Mouse (Mus musculus): ENCODE measurements around the gene Mical3. TPM values are rescaled to one million over a fixed set of nuclear protein-coding genes. Genes with fewer than 3 reads are reported as not detected.

The Mical3 gene
- polyA plus RNA-seq, 1 experiment from 2014 or later: 20.0 TPM

- ATAC-seq (ENCODE audit: low FRiP score, low TSS enrichment): no peak
- Histone ChIP-seq H3K9ac (ENCODE audit: low read depth, low read length) (no peak overlapping the region), H3K27ac (ENCODE audit: low read depth, low read length) (no peak overlapping the region), H3K27me3 (ENCODE audit: control insufficient read depth, insufficient read depth, low read length) (no peaks in the 10 kb centered on the region), H3K4me1 (ENCODE audit: control insufficient read depth, insufficient read depth, low read length) (no peaks in the 10 kb centered on the region), H3K36me3 (ENCODE audit: control insufficient read depth, insufficient read depth, low read length) (no peaks in the 10 kb centered on the region; the same call in 1 of the 2 replicates), H3K4me2 (replicated peaks; ENCODE audit: low read depth, low read length) (no peak overlapping the region), H3K9me3 (ENCODE audit: control insufficient read depth, low read length) (no peaks in the 10 kb centered on the region), H3K4me3 (ENCODE audit: low read length) (no peak overlapping the region)
- 74% methylated on average over 10 of the region's 10 CpGs for WGBS
Measured at GRCm38 (mm10) chr6:120943551-120943950, 187.2 kb downstream of the Mical3 start.

GRCm38 (mm10) chr6:120943079-120943478, 187.7 kb downstream of the Mical3 start:
- WGBS: 70% methylated on average over 2 of the region's 2 CpGs
- no peak for ATAC-seq (ENCODE audit: low FRiP score, low TSS enrichment)
- no peaks in the 10 kb centered on the region for H3K4me1 ChIP-seq (ENCODE audit: control insufficient read depth, insufficient read depth, low read length)
- H3K27me3 ChIP-seq (ENCODE audit: control insufficient read depth, insufficient read depth, low read length): no peaks in the 10 kb centered on the region
- no peak overlapping the region for H3K4me2 ChIP-seq (replicated peaks; ENCODE audit: low read depth, low read length)
- no peak overlapping the region for H3K4me3 ChIP-seq (ENCODE audit: low read length)
- no peak overlapping the region for H3K9ac ChIP-seq (ENCODE audit: low read depth, low read length)
- H3K36me3 ChIP-seq (ENCODE audit: control insufficient read depth, insufficient read depth, low read length): no peaks in the 10 kb centered on the region; the same call in 1 of the 2 replicates
- no peaks in the 10 kb centered on the region for H3K9me3 ChIP-seq (ENCODE audit: control insufficient read depth, low read length)
- no peak overlapping the region for H3K27ac ChIP-seq (ENCODE audit: low read depth, low read length)

- Histone ChIP-seq H3K27ac (ENCODE audit: low read depth, low read length) (no peak overlapping the region), H3K9ac (ENCODE audit: low read depth, low read length) (no peak overlapping the region), H3K4me3 (ENCODE audit: low read length) (no peak overlapping the region), H3K9me3 (ENCODE audit: control insufficient read depth, low read length) (no peaks in the 10 kb centered on the region), H3K36me3 (ENCODE audit: control insufficient read depth, insufficient read depth, low read length) (no peaks in the 10 kb centered on the region; the same call in 1 of the 2 replicates), H3K27me3 (ENCODE audit: control insufficient read depth, insufficient read depth, low read length) (no peaks in the 10 kb centered on the region), H3K4me2 (replicated peaks; ENCODE audit: low read depth, low read length) (no peak overlapping the region), H3K4me1 (ENCODE audit: control insufficient read depth, insufficient read depth, low read length) (no peaks in the 10 kb centered on the region)
- WGBS: 95% methylated on average over 13 of the region's 13 CpGs
- no peak for ATAC-seq (ENCODE audit: low FRiP score, low TSS enrichment)
Measured at GRCm38 (mm10) chr6:120941575-120941974, 189.2 kb downstream of the Mical3 start.

GRCm38 (mm10) chr6:120941084-120941481, 189.7 kb downstream of the Mical3 start:
- H3K27me3 ChIP-seq (ENCODE audit: control insufficient read depth, insufficient read depth, low read length): no peaks in the 10 kb centered on the region
- no peaks in the 10 kb centered on the region; the same call in 1 of the 2 replicates for H3K36me3 ChIP-seq (ENCODE audit: control insufficient read depth, insufficient read depth, low read length)
- WGBS: 63% methylated on average over 7 of the region's 7 CpGs
- ATAC-seq (ENCODE audit: low FRiP score, low TSS enrichment): 0 out of 2 replicates have a peak, but pooled peaks have one; percentile 26
- no peak overlapping the region for H3K4me2 ChIP-seq (replicated peaks; ENCODE audit: low read depth, low read length)
- H3K4me3 ChIP-seq (ENCODE audit: low read length): no peak overlapping the region
- no peak overlapping the region for H3K9ac ChIP-seq (ENCODE audit: low read depth, low read length)
- no peaks in the 10 kb centered on the region for H3K4me1 ChIP-seq (ENCODE audit: control insufficient read depth, insufficient read depth, low read length)
- H3K27ac ChIP-seq (ENCODE audit: low read depth, low read length): no peak overlapping the region
- no peaks in the 10 kb centered on the region for H3K9me3 ChIP-seq (ENCODE audit: control insufficient read depth, low read length)

- H3K36me3 ChIP-seq (ENCODE audit: control insufficient read depth, insufficient read depth, low read length): no peaks in the 10 kb centered on the region; the same call in 1 of the 2 replicates
- no peak overlapping the region for H3K4me3 ChIP-seq (ENCODE audit: low read length)
- ATAC-seq (ENCODE audit: low FRiP score, low TSS enrichment): no peak
- no peaks in the 10 kb centered on the region for H3K9me3 ChIP-seq (ENCODE audit: control insufficient read depth, low read length)
- H3K27ac ChIP-seq (ENCODE audit: low read depth, low read length): no peak overlapping the region
- no peak overlapping the region for H3K9ac ChIP-seq (ENCODE audit: low read depth, low read length)
- H3K27me3 ChIP-seq (ENCODE audit: control insufficient read depth, insufficient read depth, low read length): no peaks in the 10 kb centered on the region
- H3K4me1 ChIP-seq (ENCODE audit: control insufficient read depth, insufficient read depth, low read length): no peaks in the 10 kb centered on the region
- no peak overlapping the region for H3K4me2 ChIP-seq (replicated peaks; ENCODE audit: low read depth, low read length)
- WGBS: 83% methylated on average over 7 of the region's 7 CpGs
Measured at GRCm38 (mm10) chr6:120940446-120941083, 190.2 kb downstream of the Mical3 start.

- Histone ChIP-seq H3K9me3 (ENCODE audit: control insufficient read depth, low read length) (no peaks in the 10 kb centered on the region), H3K36me3 (ENCODE audit: control insufficient read depth, insufficient read depth, low read length) (peaks cover 2% of the 10 kb centered on the region; the same call in 1 of the 2 replicates), H3K4me3 (ENCODE audit: low read length) (no peak overlapping the region), H3K27ac (ENCODE audit: low read depth, low read length) (no peak overlapping the region), H3K9ac (ENCODE audit: low read depth, low read length) (no peak overlapping the region), H3K27me3 (ENCODE audit: control insufficient read depth, insufficient read depth, low read length) (no peaks in the 10 kb centered on the region), H3K4me1 (ENCODE audit: control insufficient read depth, insufficient read depth, low read length) (no peaks in the 10 kb centered on the region), H3K4me2 (replicated peaks; ENCODE audit: low read depth, low read length) (no peak overlapping the region)
- WGBS: 87% methylated on average over 3 of the region's 3 CpGs
- ATAC-seq (ENCODE audit: low FRiP score, low TSS enrichment): no peak
Measured at GRCm38 (mm10) chr6:120939783-120940182, 191.0 kb downstream of the Mical3 start.

GRCm38 (mm10) chr6:120938763-120939450, 191.9 kb downstream of the Mical3 start:
- ATAC-seq (ENCODE audit: low FRiP score, low TSS enrichment): no peak
- no peak overlapping the region for H3K9ac ChIP-seq (ENCODE audit: low read depth, low read length)
- peaks cover 11% of the 10 kb centered on the region for H3K36me3 ChIP-seq (ENCODE audit: control insufficient read depth, insufficient read depth, low read length)
- H3K27me3 ChIP-seq (ENCODE audit: control insufficient read depth, insufficient read depth, low read length): no peaks in the 10 kb centered on the region
- H3K4me1 ChIP-seq (ENCODE audit: control insufficient read depth, insufficient read depth, low read length): no peaks in the 10 kb centered on the region
- H3K4me3 ChIP-seq (ENCODE audit: low read length): no peak overlapping the region
- H3K9me3 ChIP-seq (ENCODE audit: control insufficient read depth, low read length): no peaks in the 10 kb centered on the region
- no peak overlapping the region for H3K27ac ChIP-seq (ENCODE audit: low read depth, low read length)
- 90% methylated on average over 12 of the region's 12 CpGs for WGBS
- H3K4me2 ChIP-seq (replicated peaks; ENCODE audit: low read depth, low read length): no peak overlapping the region

- Histone ChIP-seq H3K27ac (ENCODE audit: low read depth, low read length) (no peak overlapping the region), H3K9ac (ENCODE audit: low read depth, low read length) (no peak overlapping the region), H3K4me1 (ENCODE audit: control insufficient read depth, insufficient read depth, low read length) (no peaks in the 10 kb centered on the region), H3K36me3 (ENCODE audit: control insufficient read depth, insufficient read depth, low read length) (peaks cover 11% of the 10 kb centered on the region), H3K4me2 (replicated peaks; ENCODE audit: low read depth, low read length) (no peak overlapping the region), H3K4me3 (ENCODE audit: low read length) (no peak overlapping the region), H3K27me3 (ENCODE audit: control insufficient read depth, insufficient read depth, low read length) (no peaks in the 10 kb centered on the region), H3K9me3 (ENCODE audit: control insufficient read depth, low read length) (no peaks in the 10 kb centered on the region)
- WGBS: 79% methylated on average over 11 of the region's 11 CpGs
- no peak; the same call in 1 of the 2 replicates for ATAC-seq (ENCODE audit: low FRiP score, low TSS enrichment)
Measured at GRCm38 (mm10) chr6:120937999-120938608, 192.7 kb downstream of the Mical3 start.

- no peaks in the 10 kb centered on the region for H3K9me3 ChIP-seq (ENCODE audit: control insufficient read depth, low read length)
Measured at GRCm38 (mm10) chr6:120937104-120937617, 193.6 kb downstream of the Mical3 start.

More at GRCm38 (mm10) chr6:120937104-120937617, 193.6 kb downstream of the Mical3 start:
- H3K9ac ChIP-seq (ENCODE audit: low read depth, low read length): no peak overlapping the region
- no peak for ATAC-seq (ENCODE audit: low FRiP score, low TSS enrichment)
- H3K27me3 ChIP-seq (ENCODE audit: control insufficient read depth, insufficient read depth, low read length): no peaks in the 10 kb centered on the region
- no peak overlapping the region for H3K4me3 ChIP-seq (ENCODE audit: low read length)
- no peak overlapping the region for H3K4me2 ChIP-seq (replicated peaks; ENCODE audit: low read depth, low read length)
- peaks cover 19% of the 10 kb centered on the region for H3K36me3 ChIP-seq (ENCODE audit: control insufficient read depth, insufficient read depth, low read length)
- H3K27ac ChIP-seq (ENCODE audit: low read depth, low read length): no peak overlapping the region
- WGBS: 77% methylated on average over 16 of the region's 16 CpGs
- H3K4me1 ChIP-seq (ENCODE audit: control insufficient read depth, insufficient read depth, low read length): no peaks in the 10 kb centered on the region
